Mouse (Mus musculus) cerebellum, adult 11 months (tissue): ENCODE measurements around the gene Ptprd.

Experiments
- DNase-seq: peaks from one replicate; pipeline ENCODE4 v3.0.0; 2022

Ptprd gene

DNA sequence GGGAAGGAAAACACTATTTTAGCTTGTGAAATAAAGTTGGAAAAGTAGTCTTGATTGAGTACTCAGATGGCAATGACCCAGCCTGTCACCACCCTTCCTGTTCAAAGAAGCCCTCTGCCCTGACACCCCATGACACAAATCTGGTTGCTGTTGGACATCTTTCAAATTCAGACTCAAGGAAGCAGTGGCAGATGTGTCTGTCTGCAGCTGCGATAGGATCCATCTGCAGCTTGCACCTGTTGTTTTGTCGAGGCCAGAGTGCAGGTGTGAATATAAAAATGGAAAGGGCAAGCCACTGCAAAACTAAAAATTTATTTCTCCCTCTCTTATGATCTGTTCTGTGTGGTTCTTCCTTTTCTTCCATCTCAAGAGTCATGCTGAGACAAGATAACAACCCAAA, 978.5 kb downstream of the Ptprd start:
- no peak for DNase-seq

DNA sequence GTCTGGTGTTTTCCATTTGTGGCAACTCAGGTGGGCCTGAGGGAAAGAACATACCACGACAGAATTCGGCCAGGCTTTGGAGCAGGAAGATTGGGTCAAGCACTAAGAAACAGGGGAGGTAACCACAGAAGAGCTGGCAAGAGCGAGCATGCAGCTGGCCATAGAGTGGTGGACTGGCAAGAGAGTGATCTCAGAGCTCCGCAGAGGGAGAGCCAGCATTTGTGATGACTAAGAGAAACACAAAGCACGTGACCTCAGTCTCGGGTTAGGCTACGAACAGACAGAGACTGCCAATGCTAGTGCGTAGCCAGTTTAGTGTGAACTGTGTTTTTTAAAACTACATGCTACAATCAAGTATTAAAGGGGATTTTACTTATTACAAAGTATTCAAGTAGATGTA, 1042.9 kb downstream of the Ptprd start:
- DNase-seq = no peak

DNA sequence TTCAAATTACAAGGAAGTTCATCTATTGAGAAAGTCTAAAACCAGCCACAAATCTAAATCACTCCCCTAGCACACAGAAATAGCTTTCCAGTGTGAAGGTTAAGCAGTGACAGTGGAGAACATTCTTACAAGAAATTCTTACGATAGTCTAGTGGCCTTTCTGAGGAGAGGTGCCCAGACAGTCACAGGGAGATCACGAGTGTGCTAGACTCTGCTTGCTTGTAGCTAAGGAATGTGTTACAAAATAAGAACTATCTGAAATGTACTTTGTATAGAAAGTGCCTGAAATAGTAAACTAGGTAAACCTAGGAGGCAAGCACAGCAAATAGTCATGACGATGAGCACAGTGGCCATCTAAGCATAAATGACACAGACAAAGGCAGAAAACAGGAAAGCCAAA, 1054.2 kb downstream of the Ptprd start:
- DNase-seq = no peak

DNA sequence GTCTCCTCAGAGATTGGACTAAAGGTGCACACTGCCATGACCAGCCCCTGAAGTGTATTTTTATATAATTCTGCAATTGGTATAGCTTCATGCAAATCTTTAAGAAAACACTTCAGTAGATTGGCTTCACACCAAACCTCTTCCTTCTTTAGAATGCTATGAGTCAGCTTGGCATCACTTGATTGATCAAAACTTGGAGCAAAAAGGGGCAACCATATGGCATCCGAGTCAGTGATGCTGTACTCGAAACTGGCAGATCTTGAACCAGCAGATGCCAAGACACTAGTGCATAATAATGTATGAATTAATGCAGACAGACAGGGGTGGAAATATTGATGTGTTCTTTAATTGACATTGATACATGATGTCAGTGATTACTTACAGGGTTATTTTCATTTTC, 1056.2 kb downstream of the Ptprd start:
- peak; percentile 8 for DNase-seq

DNA sequence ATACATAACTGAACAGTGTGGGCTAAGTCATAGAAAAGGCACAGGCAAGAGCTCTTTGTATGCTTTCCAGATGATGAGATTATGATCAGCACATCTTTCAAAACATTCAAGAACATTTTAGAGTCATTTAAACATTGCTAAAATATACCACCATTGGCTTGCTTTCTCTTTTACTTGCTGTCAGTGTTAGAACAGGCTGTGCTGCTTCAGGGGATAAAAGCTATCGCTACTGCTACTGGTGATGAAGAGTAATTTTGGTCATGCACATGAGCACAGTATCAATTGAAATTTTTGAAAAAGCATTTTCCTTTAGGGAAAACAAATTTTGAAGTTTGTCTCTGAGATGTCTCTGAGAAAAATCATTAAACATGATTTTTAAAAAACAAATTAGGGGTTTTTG, 1056.7 kb downstream of the Ptprd start:
- no peak for DNase-seq

DNA sequence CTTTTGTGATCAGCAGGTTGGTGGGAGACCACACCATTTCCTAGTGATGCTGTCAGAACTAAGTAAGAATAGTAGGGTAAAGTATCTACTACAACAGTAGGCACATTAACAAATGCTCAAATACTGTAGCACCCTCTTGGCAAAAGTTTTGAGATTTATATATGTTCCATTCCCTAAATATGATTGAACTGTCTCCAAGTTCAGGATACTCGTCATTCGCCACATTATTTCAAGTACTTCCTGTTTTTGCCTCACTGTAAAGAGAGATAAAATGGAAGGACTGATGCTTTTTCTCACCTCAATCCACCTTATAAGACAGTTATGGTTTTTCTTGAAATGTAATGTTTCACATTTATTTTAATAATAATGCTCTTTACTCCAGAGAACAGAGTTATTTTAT, 1086.9 kb downstream of the Ptprd start:
- no peak for DNase-seq

DNA sequence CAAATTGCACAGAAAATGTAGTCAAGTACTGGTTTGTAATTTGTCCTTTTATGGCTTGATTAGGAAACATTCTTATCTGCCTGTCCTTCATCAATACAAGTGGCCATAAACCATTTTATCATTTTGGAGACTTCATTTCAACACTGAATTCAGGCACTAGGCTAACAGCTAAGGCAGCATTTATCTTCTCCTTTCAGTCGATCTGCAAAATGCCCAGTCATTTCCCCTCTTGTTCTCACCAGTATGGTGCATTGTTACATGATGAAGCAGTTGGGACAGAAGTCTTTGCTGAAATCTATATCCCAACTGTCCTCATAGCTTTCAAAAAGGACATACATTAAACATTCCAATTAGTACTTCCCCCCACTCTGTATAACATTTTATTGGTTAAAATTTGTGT, 1100.9 kb downstream of the Ptprd start:
- DNase-seq = no peak

DNA sequence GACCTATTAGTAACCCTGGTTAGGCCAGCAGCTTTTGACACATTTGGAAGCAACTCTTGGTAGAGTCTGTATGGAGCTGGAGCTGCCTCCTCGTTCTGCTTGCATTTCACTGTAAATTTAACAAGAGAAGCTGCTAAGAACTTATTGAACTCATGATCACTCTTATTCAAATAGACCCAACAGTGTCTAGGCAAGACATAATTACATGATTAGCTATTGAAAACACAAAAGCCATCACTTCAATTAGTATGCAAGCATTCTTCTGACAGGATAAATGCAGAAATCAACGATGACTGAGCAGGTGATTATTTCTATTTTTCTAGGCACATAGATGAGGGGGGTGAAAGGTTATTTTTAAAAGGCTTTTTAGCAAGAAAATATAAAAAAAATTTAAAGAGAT, 1104.5 kb downstream of the Ptprd start:
- DNase-seq = no peak

DNA sequence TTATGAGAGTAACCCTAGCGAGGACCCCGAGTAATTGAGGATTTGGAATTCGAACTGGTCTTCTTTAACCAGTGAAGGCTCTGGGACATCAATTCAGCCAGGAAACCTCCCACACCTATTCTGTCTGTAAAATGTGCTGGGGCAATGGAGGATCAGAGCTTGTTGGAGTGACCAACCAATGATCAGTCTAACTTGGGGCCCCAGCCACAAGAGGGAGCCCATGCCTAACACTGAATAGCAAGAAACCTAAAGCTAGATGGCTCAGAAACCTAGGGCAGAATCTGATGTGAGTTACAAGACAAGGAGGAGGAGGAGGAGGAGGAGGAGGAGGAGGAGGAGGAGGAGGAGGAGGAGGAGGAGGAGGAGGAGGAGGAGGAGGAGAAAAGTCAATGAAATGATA, 1128.6 kb downstream of the Ptprd start:
- no peak for DNase-seq

DNA sequence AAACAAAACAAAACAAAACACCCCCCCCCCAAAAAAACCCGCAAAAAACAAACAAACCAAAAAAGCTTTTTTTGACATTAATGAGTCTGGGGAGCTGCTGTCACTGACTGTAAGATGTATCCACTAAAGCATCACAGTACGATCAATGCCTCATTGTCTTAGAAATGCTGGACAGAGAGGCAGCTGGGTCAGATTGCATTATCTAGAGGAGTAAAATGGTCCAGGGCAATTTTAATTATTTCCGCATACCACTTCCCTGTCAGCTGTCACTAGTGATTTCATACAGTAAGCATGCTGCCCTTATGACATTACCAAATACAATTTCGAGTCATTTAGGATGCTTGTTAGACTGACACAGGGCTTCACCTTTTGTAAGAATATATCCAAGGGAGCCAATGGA, 1134.2 kb downstream of the Ptprd start:
- DNase-seq = no peak

DNA sequence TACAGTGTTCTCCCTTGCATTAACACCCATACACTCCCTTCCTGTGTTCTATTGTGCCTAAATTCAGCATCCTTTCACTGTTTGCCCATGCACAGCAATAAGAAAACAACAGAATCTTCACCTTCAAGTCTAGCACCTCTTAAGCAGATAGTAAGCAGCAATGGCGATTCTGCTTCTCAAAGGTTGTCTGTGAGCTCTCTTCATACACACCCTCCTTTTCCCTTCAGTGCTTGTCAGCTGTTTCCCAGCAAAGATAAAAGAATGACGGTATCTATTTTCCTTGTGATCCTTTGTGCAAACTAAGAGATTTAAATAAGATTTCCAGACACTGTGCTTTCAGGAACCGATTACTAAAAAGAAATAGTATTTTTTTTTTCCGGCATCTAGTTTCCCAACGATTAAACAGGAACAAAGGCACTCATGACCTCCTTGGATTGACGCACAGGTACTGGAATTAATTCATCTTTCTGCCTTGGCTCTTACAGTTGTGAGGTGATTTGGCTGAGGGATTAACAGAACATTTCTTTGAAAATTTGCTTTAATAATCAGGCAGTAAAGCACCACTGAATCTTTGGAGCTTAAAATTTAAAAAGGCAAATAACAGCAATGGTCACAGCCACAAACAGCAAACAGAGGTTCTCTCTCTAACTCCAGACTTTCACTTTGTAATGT, 1161.1 kb downstream of the Ptprd start:
- no peak for DNase-seq

DNA sequence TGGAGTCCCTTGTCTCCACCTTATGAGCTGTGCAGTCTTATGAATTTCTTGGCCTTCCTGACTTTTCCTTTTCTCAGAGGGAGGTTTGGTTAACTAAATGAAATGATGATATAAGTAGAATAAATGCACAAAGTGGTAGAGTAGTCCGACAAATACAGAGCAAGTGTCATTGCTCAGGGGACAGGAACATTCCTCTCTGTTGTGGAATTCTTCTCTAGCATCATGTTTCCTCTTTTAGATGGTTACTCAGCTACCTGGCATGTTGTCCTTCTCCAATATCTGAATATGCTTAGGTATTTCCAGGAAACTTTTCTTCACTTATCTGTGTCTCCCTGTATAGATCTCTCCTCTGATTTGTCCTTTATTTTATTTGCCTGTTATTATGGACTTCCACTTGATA, 1207.3 kb downstream of the Ptprd start:
- no peak for DNase-seq

DNA sequence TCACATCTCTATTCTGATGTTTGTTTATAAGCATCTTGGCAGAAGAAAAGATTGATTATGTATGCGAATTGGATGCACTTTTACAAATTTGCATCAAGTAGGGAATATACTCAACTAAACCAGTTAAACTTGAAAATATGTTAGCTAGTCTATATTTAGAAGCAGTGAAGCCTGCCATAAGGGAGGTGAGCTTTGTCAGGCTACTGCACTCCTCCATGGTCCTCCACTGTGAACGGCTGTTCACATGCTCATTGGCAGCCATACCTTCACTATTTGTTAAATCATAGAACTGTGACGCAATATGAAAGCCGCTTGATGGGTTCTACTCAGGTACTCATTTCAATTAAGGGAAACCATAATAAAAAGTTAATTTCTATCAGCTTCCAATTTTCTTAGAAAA, 1215.6 kb downstream of the Ptprd start:
- DNase-seq = no peak

DNA sequence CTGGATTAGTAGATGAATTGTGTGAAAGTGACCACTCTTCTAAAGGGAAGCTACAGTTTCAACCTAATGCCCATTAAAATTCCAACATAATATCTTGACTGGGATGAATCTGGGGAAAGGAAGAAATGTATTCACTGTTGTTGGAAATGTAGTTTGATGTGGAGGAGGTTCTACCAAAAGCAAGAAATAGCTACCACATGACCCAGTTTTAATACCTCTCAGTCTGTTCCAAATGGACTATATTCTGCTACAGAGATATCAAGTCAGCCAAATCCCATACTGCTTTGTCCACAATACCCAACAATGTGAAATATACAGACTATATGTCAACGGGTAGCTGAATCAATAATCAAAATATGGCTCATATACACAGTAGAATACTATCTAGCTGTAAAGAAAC, 1221.8 kb downstream of the Ptprd start:
- DNase-seq = no peak

DNA sequence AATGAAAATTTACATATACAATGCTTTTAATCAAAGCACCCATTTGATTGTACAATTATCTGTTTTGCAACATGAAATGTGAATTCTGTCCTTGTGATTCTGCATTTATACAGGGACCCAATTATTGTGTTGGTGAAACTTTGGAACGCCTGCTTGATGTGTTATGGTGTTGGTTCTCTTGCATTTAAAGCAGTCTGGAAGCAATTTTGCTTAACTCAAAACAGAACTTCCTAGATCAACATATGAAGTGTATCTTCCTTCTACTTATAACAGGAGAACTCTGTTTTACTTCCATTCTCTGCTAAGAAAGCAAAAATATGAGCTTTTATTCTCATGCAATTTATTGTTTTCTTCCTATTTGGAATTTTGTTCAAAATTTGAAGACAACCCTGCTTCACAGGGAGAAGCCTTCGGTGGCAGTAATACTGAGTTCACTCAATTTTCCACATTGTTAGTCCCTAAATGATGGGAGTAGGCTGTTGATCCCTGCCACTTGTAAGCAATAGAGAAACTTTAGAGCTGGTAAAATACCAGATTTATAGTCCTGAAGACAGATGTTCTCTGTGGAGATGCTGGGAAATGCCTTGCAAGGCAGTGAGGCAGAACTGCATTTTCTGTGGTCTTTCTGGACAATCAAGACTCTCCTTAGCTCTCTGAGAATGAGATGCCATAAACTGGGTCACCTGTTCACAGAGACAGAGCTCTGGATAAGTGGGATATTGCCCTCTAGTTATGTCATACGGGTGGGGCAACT, 1234.5 kb downstream of the Ptprd start:
- DNase-seq = no peak

DNA sequence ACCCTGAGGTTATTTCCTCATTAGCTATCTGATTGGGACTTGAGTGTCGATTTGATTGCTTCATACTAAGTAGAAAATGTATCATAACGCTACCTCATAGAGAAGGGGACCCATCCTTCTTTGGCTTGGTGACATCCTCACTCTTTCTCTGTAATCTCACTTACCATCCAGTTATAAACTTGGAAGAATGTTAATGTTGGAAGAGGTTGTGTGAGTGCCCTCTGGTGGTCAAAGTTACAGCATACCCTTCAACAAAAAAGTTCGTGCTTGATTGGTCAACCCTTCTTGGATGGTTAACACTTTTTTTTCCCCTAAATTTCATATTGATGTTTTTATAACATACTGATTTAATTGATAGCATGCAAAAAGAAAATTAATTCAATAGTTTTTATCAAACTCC, 1263.5 kb downstream of the Ptprd start:
- DNase-seq = peak; percentile 12

DNA sequence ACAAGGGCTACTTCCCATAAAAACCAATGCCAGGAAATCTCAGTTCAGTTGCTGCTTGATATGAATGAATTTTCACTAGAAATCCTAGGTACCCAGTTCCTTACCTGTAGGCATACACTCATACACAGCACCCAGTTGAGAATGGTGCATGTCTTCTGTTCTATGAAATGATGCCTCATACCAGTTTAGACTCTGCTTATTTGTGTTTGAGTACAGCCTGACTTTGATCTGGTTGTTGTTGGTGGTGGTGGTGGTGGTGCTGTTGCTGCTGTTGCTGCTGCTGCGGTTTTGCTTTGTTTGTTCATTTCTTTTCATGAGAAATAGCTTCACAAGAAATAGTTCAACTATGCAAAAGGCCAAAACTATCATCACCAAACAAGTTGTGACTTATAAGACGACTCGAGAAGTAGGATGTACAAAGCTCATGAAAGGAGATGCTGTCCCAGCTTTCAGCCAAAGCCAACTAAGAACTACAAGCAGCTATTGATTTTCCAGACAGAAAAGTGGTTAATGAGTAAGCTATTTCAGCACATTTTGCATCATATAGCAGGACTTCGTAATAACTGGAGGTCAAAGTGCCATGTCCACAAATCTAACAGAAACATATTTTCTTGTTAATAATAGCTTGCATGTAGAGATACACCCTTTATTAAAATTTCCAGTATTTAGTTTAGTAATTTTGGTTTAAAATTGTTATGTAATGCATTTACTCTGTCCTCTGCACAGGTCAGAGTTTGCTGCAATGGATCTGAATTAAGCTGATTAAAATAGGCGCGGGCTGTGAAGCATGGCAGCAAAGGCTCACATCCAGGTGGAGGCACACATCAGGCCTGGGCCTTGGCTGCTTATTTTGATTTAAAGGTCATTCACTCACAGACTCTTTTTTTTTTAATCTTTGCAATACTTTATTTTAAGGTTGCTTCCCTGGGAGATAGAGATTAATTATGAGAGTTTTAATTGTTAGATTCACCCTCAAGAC, 1270.1 kb downstream of the Ptprd start:
- no peak for DNase-seq

DNA sequence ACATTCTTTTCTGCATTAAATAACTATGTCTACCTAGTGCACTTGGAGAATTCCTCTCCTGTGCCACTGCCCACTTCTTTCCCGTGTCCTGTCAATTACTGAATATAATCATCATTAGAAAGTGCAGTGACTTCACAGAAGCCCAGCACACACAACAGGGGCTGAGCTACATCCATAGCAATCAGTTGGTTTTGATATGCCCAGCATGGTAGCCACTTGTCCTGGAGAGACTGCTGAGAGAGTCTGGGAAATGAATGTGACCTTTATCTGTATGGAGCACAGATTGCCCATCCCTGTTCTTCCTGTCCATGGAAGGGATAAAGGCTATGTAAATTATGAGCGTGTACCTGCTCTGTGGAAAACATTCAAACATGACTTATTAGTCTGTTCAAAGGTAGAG, 1280.2 kb downstream of the Ptprd start:
- no peak for DNase-seq

DNA sequence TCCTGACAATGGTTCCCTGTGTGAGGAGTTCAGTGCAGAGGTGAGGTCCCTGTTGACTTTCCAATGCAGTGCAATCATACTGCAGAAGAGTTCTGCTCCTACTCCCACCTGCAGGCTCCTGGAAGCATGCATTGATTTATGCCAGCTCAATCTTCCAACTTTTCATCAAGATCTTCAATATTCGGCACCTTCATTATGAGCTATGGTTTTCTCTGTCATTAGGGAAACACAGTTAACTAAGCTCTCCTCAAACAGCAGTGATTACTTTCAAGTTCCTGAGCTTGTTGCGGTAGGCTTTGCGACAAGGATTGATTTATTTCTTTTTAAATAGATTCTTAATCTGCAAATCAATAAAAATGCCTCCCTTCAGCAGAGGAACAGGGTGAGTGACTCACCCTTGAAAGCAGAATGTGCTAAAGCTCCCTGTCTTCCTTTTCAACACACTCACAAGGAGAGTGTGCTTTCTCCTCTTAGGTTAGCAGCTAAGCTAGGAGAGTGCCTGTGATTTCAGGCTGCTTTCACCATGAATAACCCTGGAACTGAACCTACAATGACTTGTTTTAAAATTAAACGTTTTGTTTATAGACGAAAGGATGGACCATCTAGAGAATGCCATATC, 1298.1 kb downstream of the Ptprd start:
- no peak for DNase-seq

DNA sequence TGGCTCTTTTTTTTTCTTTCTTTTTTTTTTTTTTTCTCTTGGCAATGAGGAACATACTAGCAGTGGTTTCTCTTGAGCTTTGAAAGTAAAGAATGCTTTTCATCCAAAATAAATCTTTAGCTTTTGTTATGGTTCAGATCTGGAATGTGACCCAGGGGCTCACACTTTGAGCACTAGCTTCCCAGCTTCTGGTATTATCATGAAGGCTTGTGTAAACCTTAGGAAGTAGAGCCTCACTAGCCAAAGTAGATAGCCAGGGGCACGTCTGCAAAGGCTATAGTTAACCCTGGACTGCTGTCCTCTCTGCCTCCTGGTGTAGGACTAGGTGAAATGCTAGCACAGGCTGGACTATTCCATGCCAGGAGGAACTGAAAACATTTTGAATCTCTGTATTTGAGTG, 1310.1 kb downstream of the Ptprd start:
- DNase-seq = no peak

DNA sequence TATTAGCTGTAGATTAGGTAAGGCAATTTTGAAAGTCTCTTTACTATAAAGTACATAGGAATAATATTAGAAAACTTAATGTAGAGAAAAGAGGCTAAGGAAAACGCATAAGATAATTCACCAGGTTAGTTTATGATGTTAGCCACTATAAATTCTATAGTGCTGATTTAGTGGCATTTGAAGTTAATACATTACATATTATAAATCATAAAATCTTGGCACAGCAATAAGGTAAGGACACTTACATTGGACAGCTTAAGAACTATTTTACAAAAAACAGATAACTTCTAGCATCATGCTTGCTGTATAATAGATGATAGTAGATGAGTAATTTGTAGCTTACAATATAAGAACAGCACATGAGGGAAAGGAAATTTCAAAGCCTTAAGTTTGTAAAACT, 1322.1 kb downstream of the Ptprd start:
- no peak for DNase-seq

DNA sequence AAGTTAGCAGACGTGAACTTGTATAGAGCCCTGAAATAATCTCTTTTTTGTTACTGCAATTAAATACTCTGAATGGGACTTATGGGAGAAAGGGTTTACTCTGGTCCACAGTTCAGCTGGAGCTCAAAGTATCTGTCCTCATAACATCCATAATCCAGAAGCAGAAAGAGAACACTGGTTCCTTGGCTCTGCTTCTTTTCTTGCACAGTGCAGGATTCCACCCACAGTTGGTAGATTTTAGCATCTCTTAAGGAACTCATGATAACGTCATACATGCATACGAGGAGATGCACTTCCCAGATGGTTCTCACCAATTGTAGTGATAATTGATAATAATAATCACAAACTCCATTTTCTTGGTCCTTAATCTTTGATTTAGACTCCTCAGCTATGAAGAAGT, 1330.2 kb downstream of the Ptprd start:
- DNase-seq = no peak

DNA sequence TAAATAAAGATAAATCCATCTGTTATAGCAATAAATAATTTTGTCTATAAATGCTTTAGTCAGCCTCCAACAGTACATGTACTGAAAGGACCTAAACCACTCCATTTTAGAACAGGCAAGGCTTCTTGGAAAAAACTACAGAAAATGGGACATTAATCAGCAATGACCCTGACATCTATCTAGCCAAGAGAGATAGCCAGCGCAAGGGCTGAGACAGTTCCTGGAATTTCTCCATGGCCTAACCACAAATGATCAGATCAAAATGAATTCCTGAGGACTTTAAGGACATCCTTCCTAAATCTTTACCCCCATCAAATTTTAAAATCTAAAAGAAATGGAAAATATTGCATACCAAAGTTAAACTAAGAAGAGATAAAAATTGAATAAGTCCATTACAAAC, 1340.8 kb downstream of the Ptprd start:
- no peak for DNase-seq
